Mouse (Mus musculus): ENCODE data around the gene Sugct. TPM values are rescaled to one million over a fixed set of nuclear protein-coding genes. Genes with fewer than 3 reads are reported as not detected.

Sugct gene
- polyA plus RNA-seq, 1 experiment, result 4.7 TPM

DNA sequence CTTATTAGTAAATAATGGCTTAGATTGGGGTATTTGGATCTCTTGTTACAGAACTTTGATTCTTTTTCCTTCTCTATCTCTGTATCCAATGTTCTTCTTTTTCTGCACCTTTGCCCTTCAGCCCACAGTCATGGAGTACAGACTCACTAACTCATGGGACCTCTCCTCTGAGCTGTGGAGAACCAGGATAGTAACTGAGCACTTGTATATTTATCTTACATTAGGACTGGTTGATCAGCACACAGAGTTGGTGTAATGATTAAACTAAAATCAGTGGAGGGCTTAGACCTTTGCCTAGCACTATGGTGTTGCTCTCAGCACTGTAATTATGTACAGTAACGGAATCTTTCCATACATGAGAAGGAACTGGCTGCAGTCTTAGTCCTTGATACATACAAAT, 24.2 kb downstream of the Sugct start:
- no peaks in the 10 kb centered on the region for H3K27me3 ChIP-seq (ENCODE audit: control insufficient read depth, insufficient read depth, low read length)
- no peaks in the 10 kb centered on the region for H3K4me1 ChIP-seq (ENCODE audit: control insufficient read depth, insufficient read depth, low read length)
- H3K27ac ChIP-seq (ENCODE audit: insufficient read depth, low read length), result no peak overlapping the region
- H3K4me3 ChIP-seq (replicated peaks; ENCODE audit: insufficient read depth, low read depth, low read length), result no peak overlapping the region
- no peak for DNase-seq
- 84% methylated on average over 1 of the region's 1 CpGs for WGBS
- no peak for TF ChIP-seq POLR2A (IDR thresholded peaks at IDR 0.05; ENCODE audit: borderline replicate concordance, insufficient read depth, low read length)
- no peak for TF ChIP-seq CTCF (IDR thresholded peaks at IDR 0.05; ENCODE audit: borderline replicate concordance, insufficient read depth, low read depth, low read length)

DNA sequence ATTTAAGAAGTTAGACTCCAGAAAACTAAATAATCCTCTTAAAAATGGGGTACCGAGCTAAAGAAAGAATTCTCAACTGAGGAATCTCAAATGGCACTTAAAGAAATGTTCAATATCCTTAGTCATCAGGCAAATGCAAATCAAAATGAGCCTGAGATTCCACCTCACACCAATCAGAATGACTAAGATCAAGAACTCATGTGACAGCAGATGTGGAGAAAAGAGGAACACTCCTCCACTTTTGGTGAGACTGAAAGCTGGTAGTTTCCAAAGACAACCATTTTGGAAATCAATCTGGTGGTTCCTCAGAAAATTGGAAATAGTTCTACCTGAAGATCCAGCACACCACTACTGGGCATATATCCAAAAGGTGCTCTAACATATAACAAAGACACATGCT, 28.0 kb downstream of the Sugct start:
- TF ChIP-seq CTCF (IDR thresholded peaks at IDR 0.05; ENCODE audit: borderline replicate concordance, insufficient read depth, low read depth, low read length) (no peak), POLR2A (IDR thresholded peaks at IDR 0.05; ENCODE audit: borderline replicate concordance, insufficient read depth, low read length) (no peak)

DNA sequence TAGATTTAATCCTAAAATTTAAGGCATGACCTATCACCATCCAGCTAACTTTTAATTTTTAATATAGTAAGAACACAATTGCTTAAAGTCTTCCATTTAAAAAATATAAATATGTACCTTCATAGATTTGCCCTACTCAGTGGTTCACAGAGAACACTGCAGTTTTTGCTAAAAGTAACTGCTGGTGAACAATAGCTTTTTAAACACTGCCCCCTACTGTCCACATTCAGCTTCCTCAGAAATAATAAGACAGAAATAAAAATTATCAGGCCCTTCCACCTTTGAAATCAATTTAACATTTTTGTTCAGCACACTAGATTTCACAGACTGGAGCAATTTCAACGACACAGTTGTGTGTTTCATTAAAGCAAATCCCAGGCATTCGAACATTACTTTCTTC, 53.1 kb downstream of the Sugct start:
- Histone ChIP-seq H3K4me1 (ENCODE audit: control insufficient read depth, insufficient read depth, low read length) (no peaks in the 10 kb centered on the region), H3K4me3 (replicated peaks; ENCODE audit: insufficient read depth, low read depth, low read length) (no peak overlapping the region), H3K27ac (ENCODE audit: insufficient read depth, low read length) (no peak overlapping the region), H3K27me3 (ENCODE audit: control insufficient read depth, insufficient read depth, low read length) (no peaks in the 10 kb centered on the region)
- 58% methylated on average over 2 of the region's 2 CpGs for WGBS
- no peak for TF ChIP-seq CTCF (IDR thresholded peaks at IDR 0.05; ENCODE audit: borderline replicate concordance, insufficient read depth, low read depth, low read length)
- TF ChIP-seq POLR2A (IDR thresholded peaks at IDR 0.05; ENCODE audit: borderline replicate concordance, insufficient read depth, low read length), result no peak
- DNase-seq, result no peak

More for the DNA sequence above, 28.0 kb downstream of the Sugct start:
- Histone ChIP-seq H3K4me1 (ENCODE audit: control insufficient read depth, insufficient read depth, low read length) (no peaks in the 10 kb centered on the region), H3K4me3 (replicated peaks; ENCODE audit: insufficient read depth, low read depth, low read length) (no peak overlapping the region), H3K27me3 (ENCODE audit: control insufficient read depth, insufficient read depth, low read length) (no peaks in the 10 kb centered on the region), H3K27ac (ENCODE audit: insufficient read depth, low read length) (no peak overlapping the region)
- 90% methylated on average over 1 of the region's 1 CpGs for WGBS
- DNase-seq, result no peak

DNA sequence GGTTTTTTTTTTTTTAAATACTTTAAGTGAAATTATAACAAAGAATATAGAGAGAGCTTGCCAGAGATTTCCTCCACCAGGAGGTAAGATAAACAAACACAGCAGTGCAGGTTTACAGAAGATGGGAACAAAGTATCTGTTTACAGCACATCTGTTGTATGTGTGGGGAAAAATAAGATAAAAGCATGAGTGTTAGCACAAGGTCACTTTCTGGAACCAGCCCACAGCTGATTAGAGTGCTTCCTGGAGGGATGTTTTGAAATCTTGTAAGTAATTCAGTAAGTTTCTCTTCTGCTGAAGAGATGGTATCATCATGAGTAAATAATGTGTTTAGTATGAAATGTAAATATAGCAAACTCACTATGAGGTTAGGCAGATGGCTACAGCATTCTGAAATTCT, 57.3 kb downstream of the Sugct start:
- Histone ChIP-seq H3K4me1 (ENCODE audit: control insufficient read depth, insufficient read depth, low read length) (no peaks in the 10 kb centered on the region), H3K27ac (ENCODE audit: insufficient read depth, low read length) (no peak overlapping the region), H3K4me3 (replicated peaks; ENCODE audit: insufficient read depth, low read depth, low read length) (no peak overlapping the region), H3K27me3 (ENCODE audit: control insufficient read depth, insufficient read depth, low read length) (no peaks in the 10 kb centered on the region)
- DNase-seq, result no peak
- TF ChIP-seq POLR2A (IDR thresholded peaks at IDR 0.05; ENCODE audit: borderline replicate concordance, insufficient read depth, low read length) (no peak), CTCF (IDR thresholded peaks at IDR 0.05; ENCODE audit: borderline replicate concordance, insufficient read depth, low read depth, low read length) (no peak)

DNA sequence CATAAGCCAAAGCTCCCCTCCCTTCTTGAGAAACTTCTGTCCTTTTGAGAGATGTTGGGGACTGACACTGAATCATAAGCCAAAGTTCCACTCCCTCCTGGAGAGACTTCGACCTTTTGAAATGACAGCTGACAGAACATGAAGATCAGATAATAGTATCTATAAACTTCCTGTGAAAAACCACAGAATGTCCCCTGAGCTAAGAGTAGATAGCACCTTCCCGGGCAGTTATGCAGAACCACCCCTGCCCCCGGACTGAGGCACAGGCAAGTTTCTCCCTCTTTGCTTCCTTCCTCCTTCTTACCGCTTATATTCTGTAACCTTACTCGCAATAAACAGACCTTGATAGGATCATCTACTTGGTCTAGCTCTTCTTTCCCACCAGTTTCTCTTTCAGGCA, 68.2 kb downstream of the Sugct start:
- no peak for TF ChIP-seq CTCF (IDR thresholded peaks at IDR 0.05; ENCODE audit: borderline replicate concordance, insufficient read depth, low read depth, low read length)
- no peak for TF ChIP-seq POLR2A (IDR thresholded peaks at IDR 0.05; ENCODE audit: borderline replicate concordance, insufficient read depth, low read length)
- WGBS, result 94% methylated on average over 5 of the region's 5 CpGs
- H3K27ac ChIP-seq (ENCODE audit: insufficient read depth, low read length), result no peak overlapping the region
- no peak for DNase-seq
- H3K4me3 ChIP-seq (replicated peaks; ENCODE audit: insufficient read depth, low read depth, low read length), result no peak overlapping the region
- no peaks in the 10 kb centered on the region for H3K27me3 ChIP-seq (ENCODE audit: control insufficient read depth, insufficient read depth, low read length)
- H3K4me1 ChIP-seq (ENCODE audit: control insufficient read depth, insufficient read depth, low read length), result no peaks in the 10 kb centered on the region

DNA sequence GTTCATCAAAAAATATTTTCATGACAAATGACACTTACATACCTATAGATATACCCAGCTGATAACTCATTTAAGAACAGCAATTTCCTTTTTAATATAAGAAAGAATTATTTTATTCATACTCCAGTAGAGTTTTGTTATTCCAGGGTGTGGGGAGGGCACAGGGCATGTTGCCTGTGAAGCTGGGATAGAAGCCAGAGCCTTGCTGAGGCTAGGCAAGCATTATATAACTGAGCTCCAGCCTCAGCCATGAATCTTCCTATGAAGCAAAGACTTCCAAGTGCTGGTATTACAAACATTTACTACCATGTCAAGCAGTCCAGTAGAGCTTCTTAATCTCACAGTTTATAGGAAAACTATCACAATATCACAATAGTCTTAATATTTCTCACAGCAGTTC, 70.4 kb downstream of the Sugct start:
- no peak for DNase-seq
- TF ChIP-seq CTCF (IDR thresholded peaks at IDR 0.05; ENCODE audit: borderline replicate concordance, insufficient read depth, low read depth, low read length) (no peak), POLR2A (IDR thresholded peaks at IDR 0.05; ENCODE audit: borderline replicate concordance, insufficient read depth, low read length) (no peak)
- Histone ChIP-seq H3K4me1 (ENCODE audit: control insufficient read depth, insufficient read depth, low read length) (no peaks in the 10 kb centered on the region), H3K27ac (ENCODE audit: insufficient read depth, low read length) (no peak overlapping the region), H3K27me3 (ENCODE audit: control insufficient read depth, insufficient read depth, low read length) (no peaks in the 10 kb centered on the region), H3K4me3 (replicated peaks; ENCODE audit: insufficient read depth, low read depth, low read length) (no peak overlapping the region)

DNA sequence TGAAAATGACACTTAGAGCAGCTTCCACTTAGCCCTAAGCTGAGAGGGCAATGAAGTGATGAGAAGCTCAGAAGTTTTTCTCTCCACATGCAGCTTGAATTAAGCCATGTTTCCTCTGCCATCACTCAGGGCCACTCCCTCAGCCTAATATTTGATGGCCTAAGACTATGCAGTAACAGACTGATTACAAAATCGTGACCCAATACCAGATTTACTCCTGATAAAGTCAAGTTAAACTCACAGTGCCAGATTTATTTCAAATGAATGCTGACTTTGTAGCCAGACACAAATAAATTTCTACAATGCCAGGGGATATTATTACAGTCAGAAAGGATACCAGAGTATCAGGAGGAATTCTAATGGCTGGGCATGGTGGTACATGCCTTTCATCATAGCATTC, 89.1 kb downstream of the Sugct start:
- TF ChIP-seq CTCF (IDR thresholded peaks at IDR 0.05; ENCODE audit: borderline replicate concordance, insufficient read depth, low read depth, low read length), result no peak
- no peak for TF ChIP-seq POLR2A (IDR thresholded peaks at IDR 0.05; ENCODE audit: borderline replicate concordance, insufficient read depth, low read length)
- Histone ChIP-seq H3K27ac (ENCODE audit: insufficient read depth, low read length) (no peak overlapping the region), H3K4me3 (replicated peaks; ENCODE audit: insufficient read depth, low read depth, low read length) (no peak overlapping the region), H3K4me1 (ENCODE audit: control insufficient read depth, insufficient read depth, low read length) (no peaks in the 10 kb centered on the region), H3K27me3 (ENCODE audit: control insufficient read depth, insufficient read depth, low read length) (no peaks in the 10 kb centered on the region)
- no peak for DNase-seq
- 84% methylated on average over 1 of the region's 1 CpGs for WGBS

DNA sequence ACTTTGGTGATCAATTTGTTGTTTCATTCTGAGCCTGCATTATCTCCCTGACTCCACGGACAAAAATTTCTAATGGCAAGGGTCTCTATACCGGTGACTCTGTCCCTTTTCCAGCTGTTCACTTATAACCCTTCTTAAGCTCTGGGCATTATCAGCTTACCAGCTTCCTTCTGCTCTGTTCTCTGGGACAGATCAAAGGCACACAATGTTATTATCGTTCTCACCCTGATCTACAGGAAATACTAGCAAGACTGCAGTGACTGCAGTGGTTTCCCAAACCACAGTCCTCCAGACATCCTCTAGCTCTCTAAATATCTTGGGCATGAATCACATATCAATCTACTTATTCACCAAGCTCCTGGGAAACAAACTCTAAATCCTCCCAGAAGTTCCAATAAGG, 90.7 kb downstream of the Sugct start:
- H3K27me3 ChIP-seq (ENCODE audit: control insufficient read depth, insufficient read depth, low read length), result no peaks in the 10 kb centered on the region
- 84% methylated on average over 3 of the region's 3 CpGs for WGBS
- no peak for DNase-seq
- TF ChIP-seq POLR2A (IDR thresholded peaks at IDR 0.05; ENCODE audit: borderline replicate concordance, insufficient read depth, low read length), result no peak
- TF ChIP-seq CTCF (IDR thresholded peaks at IDR 0.05; ENCODE audit: borderline replicate concordance, insufficient read depth, low read depth, low read length), result no peak
- no peaks in the 10 kb centered on the region for H3K4me1 ChIP-seq (ENCODE audit: control insufficient read depth, insufficient read depth, low read length)
- no peak overlapping the region for H3K27ac ChIP-seq (ENCODE audit: insufficient read depth, low read length)
- H3K4me3 ChIP-seq (replicated peaks; ENCODE audit: insufficient read depth, low read depth, low read length), result no peak overlapping the region
